Comparison of ENCODE assay signal across 8 mouse cellular contexts in genomic region chrX:134319153-134319932, GRCm38 (mm10). TPM values are rescaled to one million over a fixed set of nuclear protein-coding genes. Genes with fewer than 3 reads are reported as not detected.
DNase-seq lines count a peak whose midpoint lies in the region; ATAC-seq lines count a peak whose summit lies in the region.

No protein-coding gene starts in this region.

- no peak overlapping the region for H3K27ac ChIP-seq in embryonic facial prominence, embryonic 10.5 days (replicated peaks)

- H3K4me3 ChIP-seq in embryonic facial prominence, embryonic 10.5 days: no peak overlapping the region

- no peaks in the 10 kb centered on the region for H3K27me3 ChIP-seq in embryonic facial prominence, embryonic 10.5 days (replicated peaks; ENCODE audit: low read depth, poor library complexity, severe bottlenecking)

- H3K9me3 ChIP-seq in embryonic facial prominence, embryonic 10.5 days: no peaks in the 10 kb centered on the region

- WGBS in embryonic facial prominence, embryonic 10.5 days: 80% methylated on average over 2 of the region's 2 CpGs

- ATAC-seq in megakaryocyte progenitor cell, adult 5-6 weeks (replicated peaks; ENCODE audit: poor library complexity): peak; percentile 82
- no peak for ATAC-seq in frontal cortex, adult (ENCODE audit: low TSS enrichment)

- H3K4me1 ChIP-seq in embryonic facial prominence, embryonic 10.5 days: no peaks in the 10 kb centered on the region

- peaks cover 47% of the 10 kb centered on the region for H3K36me3 ChIP-seq in embryonic facial prominence, embryonic 10.5 days (replicated peaks)

- peak; percentile 22 for DNase-seq in heart, postnatal 4 days
- no peak for DNase-seq in heart, adult 11 months
- DNase-seq in testis, postnatal 10 days (ENCODE audit: low spot score): peak; percentile 58
- DNase-seq in testis, postnatal 14 days (ENCODE audit: low spot score): no peak
- DNase-seq in embryonic facial prominence, embryonic 10.5 days (ENCODE audit: low spot score): peak; percentile 20
- no peak for DNase-seq in layer of hippocampus, postnatal 36 days

RNA-seq across cellular contexts. Expression of gene Cenpi, which starts 11.5 kb away (rescaled TPM):
- total RNA-seq in heart, postnatal 4 days (2021): 10 to 100 TPM; 15.7 to 17.1 TPM
- 29.5 and 29.7 TPM in 2 replicates for polyA plus RNA-seq in embryonic facial prominence, embryonic 10.5 days (2016; fragmentation: Nextera tagmentation; extraction: Ambion mirVana)
- 34.5 and 38.5 TPM in 2 replicates for total RNA-seq in megakaryocyte progenitor cell, adult 5-6 weeks (2015)
- total RNA-seq in megakaryocyte progenitor cell, adult 5-6 weeks (2017): 35.3 and 42.9 TPM in 2 replicates
- total RNA-seq in layer of hippocampus, postnatal 36 days (2021): 1 to 10 TPM in 1 of 2 experiments, under 1 TPM in 1; 0.45 to 1.1 TPM

RNA-seq across cellular contexts. Expression of gene Tmem35a, which starts 24.3 kb away (rescaled TPM):
- total RNA-seq in heart, postnatal 4 days (2021): 10 to 100 TPM; 15.5 to 17.0 TPM
- 5.1 and 7.9 TPM in 2 replicates for polyA plus RNA-seq in embryonic facial prominence, embryonic 10.5 days (2016; fragmentation: Nextera tagmentation; extraction: Ambion mirVana)
- total RNA-seq in megakaryocyte progenitor cell, adult 5-6 weeks (2015): not detected in 2 replicates
- not detected in 2 replicates for total RNA-seq in megakaryocyte progenitor cell, adult 5-6 weeks (2017)
- 10 to 100 TPM; 54.5 to 54.8 TPM for total RNA-seq in layer of hippocampus, postnatal 36 days (2021)

RNA-seq across cellular contexts. Expression of gene Trmt2b, which starts 42.6 kb away (rescaled TPM):
- 10 to 100 TPM; 43.0 to 51.6 TPM for total RNA-seq in heart, postnatal 4 days (2021)
- polyA plus RNA-seq in embryonic facial prominence, embryonic 10.5 days (2016; fragmentation: Nextera tagmentation; extraction: Ambion mirVana): 8.0 and 8.3 TPM in 2 replicates
- 29.4 and 32.6 TPM in 2 replicates for total RNA-seq in megakaryocyte progenitor cell, adult 5-6 weeks (2015)
- 35.6 and 37.4 TPM in 2 replicates for total RNA-seq in megakaryocyte progenitor cell, adult 5-6 weeks (2017)
- 10 to 100 TPM in 1 of 2 experiments, 1 to 10 TPM in 1; 8.9 to 10.5 TPM for total RNA-seq in layer of hippocampus, postnatal 36 days (2021)

Comparison
In these comparisons a context has a peak if more than half of its experiments do, and no peak if none do; other contexts are left out.
1. DNase-seq: peak in heart, postnatal 4 days (single experiment), testis, postnatal 10 days (single experiment) and embryonic facial prominence, embryonic 10.5 days (single experiment); none in heart, adult 11 months (single experiment), testis, postnatal 14 days (single experiment) and layer of hippocampus, postnatal 36 days (0 of 2).
2. RNA of gene Cenpi, which starts 11.5 kb away (total RNA-seq): 34.5 to 42.9 TPM in megakaryocyte progenitor cell, adult 5-6 weeks and 15.7 to 17.1 TPM in heart, postnatal 4 days; 0.45 to 1.1 TPM in layer of hippocampus, postnatal 36 days; every median in the first group is over 4 times any median in the second.
3. RNA of gene Tmem35a, which starts 24.3 kb away (total RNA-seq): 54.5 to 54.8 TPM in layer of hippocampus, postnatal 36 days and 15.5 to 17.0 TPM in heart, postnatal 4 days; not detected in megakaryocyte progenitor cell, adult 5-6 weeks; every median in the first group is over 10 times any median in the second.